Mouse (Mus musculus) liver, adult 2 months (tissue): Measurements from ENCODE around the gene Ankrd52.

Experiments used
- CTCF ChIP-seq: fragments of 200-500 bp; IDR thresholded peaks from 2 replicates; pipeline ENCODE4 v1.5.1; 2011; ENCODE audit warnings: low read depth, low read length, control low read depth
- POLR2A ChIP-seq: fragments of 200-500 bp; IDR thresholded peaks from 2 replicates; pipeline ENCODE4 v1.6.1; 2011; ENCODE audit warnings: low read length, control low read depth; ENCODE audit not compliant: insufficient read depth; ENCODE audit errors: extremely low read depth

DNA sequence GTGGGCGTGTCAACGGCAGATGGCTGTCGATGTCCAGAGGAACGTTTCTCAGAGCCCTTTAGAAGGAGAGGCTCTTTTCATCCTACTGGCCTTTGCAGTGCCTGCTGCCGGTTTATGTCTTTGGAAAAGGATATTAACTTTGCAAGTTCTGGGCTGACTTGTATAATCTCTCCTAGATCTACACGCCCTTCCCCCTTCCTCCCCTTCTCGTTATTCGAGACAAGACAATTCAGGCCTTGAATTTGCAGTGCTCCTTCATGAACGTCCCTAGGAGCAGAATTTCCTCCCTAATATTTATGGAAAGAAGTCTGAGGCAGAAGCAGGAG is 7.7 kb upstream of the Ankrd52 start:
- TF ChIP-seq CTCF (no peak), POLR2A (no peak)
